Mouse (Mus musculus): ENCODE results near the gene Serinc5.

Serinc5 gene

GRCm38 (mm10) chr13:92616459-92616858, 5.6 kb downstream of the Serinc5 start:
- DNase-seq = no peak

GRCm38 (mm10) chr13:92626196-92626595, 15.3 kb downstream of the Serinc5 start:
- DNase-seq = no peak

GRCm38 (mm10) chr13:92626725-92627124, 15.8 kb downstream of the Serinc5 start:
- DNase-seq = no peak

- DNase-seq = no peak
These were observed 18.6 kb downstream of the Serinc5 start for GRCm38 (mm10) chr13:92629509-92629908.

GRCm38 (mm10) chr13:92631450-92631849, 20.6 kb downstream of the Serinc5 start:
- no peak for DNase-seq

- no peak for DNase-seq
These were observed 21.7 kb downstream of the Serinc5 start for GRCm38 (mm10) chr13:92632550-92632949.

- DNase-seq = no peak
These were observed 24.1 kb downstream of the Serinc5 start for GRCm38 (mm10) chr13:92635040-92635439.

- DNase-seq = no peak
These were observed 25.5 kb downstream of the Serinc5 start for GRCm38 (mm10) chr13:92636226-92636909.

GRCm38 (mm10) chr13:92636910-92637275, 26.0 kb downstream of the Serinc5 start:
- DNase-seq = peak; percentile 41

- peak; percentile 76 for DNase-seq
These were observed 28.5 kb downstream of the Serinc5 start for GRCm38 (mm10) chr13:92639093-92640014.

GRCm38 (mm10) chr13:92644199-92644598, 33.3 kb downstream of the Serinc5 start:
- no peak for DNase-seq

- no peak for DNase-seq
These were observed 33.9 kb downstream of the Serinc5 start for GRCm38 (mm10) chr13:92644753-92645152.

GRCm38 (mm10) chr13:92647695-92648094, 36.8 kb downstream of the Serinc5 start:
- DNase-seq = no peak

GRCm38 (mm10) chr13:92649111-92649510, 38.2 kb downstream of the Serinc5 start:
- DNase-seq = no peak

GRCm38 (mm10) chr13:92650956-92651355, 40.1 kb downstream of the Serinc5 start:
- no peak for DNase-seq

GRCm38 (mm10) chr13:92652498-92652897, 41.6 kb downstream of the Serinc5 start:
- no peak for DNase-seq

GRCm38 (mm10) chr13:92653283-92653682, 42.4 kb downstream of the Serinc5 start:
- no peak for DNase-seq

- DNase-seq = no peak
These were observed 46.1 kb downstream of the Serinc5 start for GRCm38 (mm10) chr13:92656815-92657513.

- no peak for DNase-seq
These were observed 48.7 kb downstream of the Serinc5 start for GRCm38 (mm10) chr13:92659611-92660010.

- DNase-seq = no peak
These were observed 51.8 kb downstream of the Serinc5 start for GRCm38 (mm10) chr13:92662555-92663286.

GRCm38 (mm10) chr13:92665008-92665407, 54.1 kb downstream of the Serinc5 start:
- no peak for DNase-seq

- no peak for DNase-seq
These were observed 57.5 kb downstream of the Serinc5 start for GRCm38 (mm10) chr13:92668214-92668985.

Data from right cerebral cortex, postnatal 25 days (tissue).